Mouse (Mus musculus): ENCODE measurements around the gene Zbtb1.
"Not testable (repeated sequence)": the region's sequence is repeated elsewhere in the genome, so short reads cannot be mapped to it uniquely, and the experiment has no call there.

Gene Zbtb1

DNA sequence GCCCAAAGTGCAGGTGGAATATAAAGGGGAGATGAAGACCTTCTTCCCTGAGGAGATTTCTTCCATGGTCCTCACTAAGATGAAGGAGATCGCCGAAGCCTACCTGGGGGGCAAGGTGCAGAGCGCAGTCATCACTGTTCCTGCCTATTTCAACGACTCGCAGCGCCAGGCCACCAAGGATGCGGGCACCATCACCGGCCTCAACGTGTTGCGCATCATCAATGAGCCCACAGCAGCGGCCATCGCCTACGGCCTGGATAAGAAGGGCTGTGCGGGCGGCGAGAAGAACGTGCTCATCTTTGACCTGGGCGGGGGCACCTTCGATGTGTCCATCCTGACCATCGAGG is 34.7 kb downstream of the Zbtb1 start:
- DNase-seq (ENCODE audit: low read depth): no peak

GRCm38 (mm10) chr12:76405183-76405970 is 35.3 kb downstream of the Zbtb1 start:
- DNase-seq (ENCODE audit: low read depth): no peak

DNA sequence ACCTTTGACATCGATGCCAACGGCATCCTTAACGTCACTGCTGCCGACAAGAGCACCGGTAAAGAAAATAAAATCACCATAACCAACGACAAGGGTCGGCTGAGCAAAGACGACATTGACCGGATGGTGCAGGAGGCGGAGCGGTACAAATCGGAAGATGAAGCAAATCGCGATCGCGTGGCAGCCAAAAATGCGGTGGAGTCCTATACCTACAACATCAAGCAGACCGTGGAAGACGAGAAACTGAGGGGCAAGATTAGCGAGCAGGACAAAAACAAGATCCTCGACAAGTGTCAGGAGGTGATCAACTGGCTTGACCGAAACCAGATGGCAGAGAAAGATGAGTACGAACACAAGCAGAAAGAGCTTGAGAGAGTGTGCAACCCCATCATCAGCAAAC is 35.9 kb downstream of the Zbtb1 start:
- no peak for DNase-seq (ENCODE audit: low read depth)

DNA sequence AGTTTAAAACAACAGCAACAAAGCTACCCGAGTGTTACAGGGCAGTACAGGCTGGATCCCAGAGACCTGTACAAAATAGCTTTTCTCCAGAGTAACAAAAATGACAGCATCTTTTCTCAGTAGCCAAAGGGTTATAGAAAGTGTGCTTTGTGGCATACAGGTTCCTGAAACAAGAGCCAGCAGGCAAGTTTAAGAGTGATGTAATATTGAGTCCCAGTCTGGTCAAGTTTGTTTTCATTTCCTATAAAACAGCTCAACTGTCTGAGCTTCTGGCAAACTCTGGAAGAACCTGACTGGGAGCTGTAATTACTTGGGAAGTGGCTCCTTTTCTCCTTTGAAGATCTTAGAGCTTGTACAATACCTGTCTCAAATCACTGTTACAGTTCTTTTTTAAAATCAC is 37.1 kb downstream of the Zbtb1 start:
- DNase-seq (ENCODE audit: low read depth): no peak

DNA sequence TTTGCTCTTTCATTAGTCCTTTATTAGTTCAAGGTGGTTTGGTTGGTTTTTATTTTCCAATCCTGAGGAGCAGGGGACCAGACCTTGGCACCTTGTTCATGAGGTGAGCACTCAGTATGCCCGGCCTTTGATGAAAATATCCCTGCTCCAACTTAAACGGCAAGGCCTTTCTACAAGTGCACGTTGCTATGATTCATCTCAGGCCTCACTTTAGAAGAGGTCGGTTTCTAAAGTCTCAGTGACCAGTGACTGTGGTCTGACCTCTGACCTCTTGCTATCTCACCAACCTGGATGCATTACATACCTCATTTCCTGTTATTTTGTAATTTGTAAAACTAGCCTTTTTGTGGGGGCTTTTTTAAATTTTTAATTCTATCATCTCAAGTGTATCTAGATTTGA is 39.1 kb downstream of the Zbtb1 start:
- DNase-seq (ENCODE audit: low read depth): no peak

- no peak for DNase-seq (ENCODE audit: low read depth)
Observed at GRCm38 (mm10) chr12:76415383-76416010, 45.4 kb downstream of the Zbtb1 start.

- no peak for DNase-seq (ENCODE audit: low read depth)
Observed at GRCm38 (mm10) chr12:76417433-76417854, 47.4 kb downstream of the Zbtb1 start, which contains the start of gene Ppp1r36. TSS of gene Ppp1r36 (plus strand) at chr12:76417538.

GRCm38 (mm10) chr12:76418346-76418745 is 48.3 kb downstream of the Zbtb1 start:
- no peak for DNase-seq (ENCODE audit: low read depth)

- no peak for DNase-seq (ENCODE audit: low read depth)
Observed at GRCm38 (mm10) chr12:76425256-76425655, 55.2 kb downstream of the Zbtb1 start.

DNA sequence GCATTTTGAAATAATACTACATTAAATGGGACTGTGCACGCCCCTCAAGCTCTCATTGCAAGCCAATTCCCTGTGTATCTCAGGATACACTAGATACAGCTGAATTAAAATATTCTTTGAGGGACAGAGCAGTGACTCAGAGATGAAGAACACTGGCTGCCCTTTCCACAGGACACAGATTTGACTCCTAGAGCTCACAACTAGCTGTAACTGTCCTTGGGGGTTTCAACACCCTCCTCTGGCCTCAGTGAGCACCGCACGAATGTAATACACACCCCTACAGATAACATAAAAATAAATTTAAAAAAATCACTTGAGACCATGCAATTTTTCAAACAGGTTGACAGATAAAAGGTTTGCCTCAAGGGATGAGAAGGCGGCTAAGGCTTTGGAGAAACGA is 57.5 kb downstream of the Zbtb1 start:
- no peak for DNase-seq (ENCODE audit: low read depth)

- no peak for DNase-seq (ENCODE audit: low read depth)
Observed at GRCm38 (mm10) chr12:76430879-76431406, 60.9 kb downstream of the Zbtb1 start.

DNA sequence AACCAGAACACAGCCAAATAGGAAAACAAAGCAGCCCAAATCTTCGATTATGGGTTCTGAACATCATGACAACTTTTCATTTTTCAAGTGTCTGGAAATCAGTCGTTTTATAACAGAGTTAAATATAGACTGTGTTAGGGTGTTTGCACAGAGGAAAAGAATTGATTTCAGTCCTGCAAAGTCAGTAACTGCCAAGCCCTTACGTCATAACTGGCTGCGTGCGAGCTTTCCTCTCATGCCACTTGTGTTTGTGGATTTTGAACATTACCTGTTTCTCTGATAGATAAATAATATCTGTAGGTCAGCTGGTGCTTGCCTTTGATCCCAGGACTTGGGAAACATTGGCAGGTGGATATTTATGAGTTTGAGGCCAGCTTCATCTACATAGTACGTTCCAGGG is 61.4 kb downstream of the Zbtb1 start:
- no peak for DNase-seq (ENCODE audit: low read depth)

DNA sequence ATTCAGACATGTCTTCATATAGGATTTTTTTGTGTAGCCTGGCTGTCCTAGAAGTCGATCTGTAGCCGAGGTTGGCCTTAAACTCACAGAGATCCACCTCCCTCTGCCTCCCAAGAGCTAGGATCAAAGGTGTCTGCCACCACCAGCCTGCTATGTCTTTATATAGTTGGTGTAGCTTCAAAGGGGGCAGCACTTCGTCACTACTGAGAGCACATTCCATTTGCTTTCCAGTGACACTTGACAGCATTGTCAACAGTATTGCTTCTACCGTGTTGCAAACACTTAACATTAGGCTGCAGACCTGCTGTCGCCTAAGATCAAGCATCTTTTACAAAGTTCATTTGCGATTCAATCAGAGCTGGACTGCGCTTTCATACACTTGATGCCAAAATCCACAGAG is 64.0 kb downstream of the Zbtb1 start:
- DNase-seq (ENCODE audit: low read depth): no peak

DNA sequence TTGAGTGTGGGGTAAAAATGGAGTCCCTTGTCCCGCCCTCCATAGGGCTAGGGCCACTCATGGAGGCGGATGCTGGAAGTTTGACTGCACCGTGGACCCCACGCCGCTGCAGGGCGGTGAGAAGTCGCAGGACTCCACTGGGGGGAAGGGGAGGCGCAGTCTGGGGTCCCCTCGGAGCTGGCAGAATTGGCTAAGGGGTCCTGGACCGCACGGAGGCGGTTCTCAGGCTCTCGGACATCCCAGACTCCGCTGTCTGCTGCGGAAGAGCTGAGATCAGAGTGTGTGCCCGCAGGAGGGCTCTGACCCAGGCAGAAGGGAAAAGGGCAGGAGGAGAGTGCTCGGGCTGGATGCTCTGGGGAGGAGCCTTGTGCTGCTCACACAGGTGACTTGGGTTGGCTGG is 65.0 kb downstream of the Zbtb1 start:
- no peak for DNase-seq (ENCODE audit: low read depth)

GRCm38 (mm10) chr12:76435549-76435948 is 65.5 kb downstream of the Zbtb1 start:
- DNase-seq (ENCODE audit: low read depth): no peak

- DNase-seq (ENCODE audit: low read depth): not testable (repeated sequence)
Observed at GRCm38 (mm10) chr12:76443488-76443887, 73.4 kb downstream of the Zbtb1 start.

GRCm38 (mm10) chr12:76444359-76444772 is 74.3 kb downstream of the Zbtb1 start:
- DNase-seq (ENCODE audit: low read depth): no peak

- no peak for DNase-seq (ENCODE audit: low read depth)
Observed at GRCm38 (mm10) chr12:76444862-76445261, 74.8 kb downstream of the Zbtb1 start.

DNA sequence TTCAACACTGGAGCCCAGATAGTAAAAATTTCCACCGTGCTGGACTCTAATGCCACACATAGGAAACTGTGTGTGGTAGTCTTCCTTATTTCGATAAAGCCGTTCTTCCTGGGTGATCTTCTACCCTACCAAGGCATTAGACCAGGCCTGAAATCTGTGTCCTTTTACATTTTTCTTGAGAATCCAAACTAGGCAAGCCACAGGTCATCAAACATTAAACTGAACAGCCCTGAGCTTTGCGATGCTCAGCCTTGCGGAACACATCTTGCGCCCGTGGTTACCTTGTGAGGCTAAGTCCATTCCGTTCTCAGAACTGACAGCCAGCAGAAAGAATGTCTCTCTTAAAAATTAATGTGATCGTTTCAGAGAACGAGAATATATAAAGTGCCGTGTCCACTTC is 76.1 kb downstream of the Zbtb1 start:
- no peak for DNase-seq (ENCODE audit: low read depth)

Measured in c-Kit-positive CD71-positive TER-119-negative erythroid progenitor cells, embryonic 14.5 days (primary cell).